ENCODE assay signal across 1 mouse cellular context in the genomic region with DNA sequence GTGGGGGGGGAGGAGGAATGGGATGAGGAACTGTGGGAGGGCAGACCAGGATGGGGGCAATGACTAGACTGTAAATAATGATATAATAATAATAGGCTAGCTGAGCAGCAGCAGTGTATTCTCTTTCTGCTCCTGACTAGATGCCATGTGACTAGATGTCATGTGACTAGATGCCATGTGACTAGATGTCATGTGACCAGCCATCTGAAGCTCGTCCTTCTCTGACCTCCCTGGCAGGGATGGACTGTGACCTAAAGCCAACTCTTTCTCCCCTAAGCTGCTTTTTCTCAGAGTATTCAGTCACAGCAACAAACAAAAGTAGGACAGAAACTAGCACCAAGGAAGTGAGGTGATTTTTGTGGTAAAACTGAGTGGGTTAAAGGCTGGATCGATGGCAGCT.
TF ChIP-seq lines count a peak whose summit lies in the region.

No protein-coding gene starts in this region.

TF ChIP-seq in MEL, 35 proteins besides CTCF, POLR2A, EP300 and RAD21 (continued from another document):
- peak in 1 of 2 experiments; percentile 97 for TF ChIP-seq USF2 (IDR thresholded peaks at IDR 0.05; ENCODE audit: borderline replicate concordance in 1 of 2, insufficient read depth in 1 of 2, low read depth in 1 of 2, low read length in 2 of 2)
- no peak for TF ChIP-seq CHD2 (IDR thresholded peaks at IDR 0.05; ENCODE audit: low read length)
- TF ChIP-seq SIN3A (IDR thresholded peaks at IDR 0.05; ENCODE audit: low read length) = 0 out of 2 replicates have a peak, but pooled peaks have one; percentile 24
- 0 out of 2 replicates have a peak, but pooled peaks have one; percentile 19 for TF ChIP-seq MYC (IDR thresholded peaks at IDR 0.05; ENCODE audit: low read depth, low read length)
